Mouse (Mus musculus): ENCODE measurements around the gene Nelfb.
"Not testable (repeated sequence)": the region's sequence is repeated elsewhere in the genome, so short reads cannot be mapped to it uniquely, and the experiment has no call there.

Gene Nelfb

GRCm38 (mm10) chr2:25211121-25211670 lies at the start of gene Nelfb:
TSS of gene Nelfb (minus strand) at chr2:25211489.
- DNase-seq: peak; percentile 89

GRCm38 (mm10) chr2:25258887-25259286 lies 47.6 kb upstream of the Nelfb start:
- no peak for DNase-seq

- DNase-seq: not testable (repeated sequence)
Measured at GRCm38 (mm10) chr2:25257250-25257649, 46.0 kb upstream of the Nelfb start.

GRCm38 (mm10) chr2:25256443-25257109 lies 45.3 kb upstream of the Nelfb start:
- not testable (repeated sequence) for DNase-seq

- peak; percentile 78 for DNase-seq
Measured at GRCm38 (mm10) chr2:25255284-25255779, 44.0 kb upstream of the Nelfb start, which contains the start of gene Tmem203. TSS of gene Tmem203 (plus strand) at chr2:25255439.

GRCm38 (mm10) chr2:25252331-25252730 lies 41.0 kb upstream of the Nelfb start:
- no peak for DNase-seq

GRCm38 (mm10) chr2:25246183-25247072 lies 35.1 kb upstream of the Nelfb start, which contains the start of gene AL732309.1:
TSS of gene AL732309.1 (minus strand) at chr2:25246863.
- DNase-seq: no peak

GRCm38 (mm10) chr2:25244144-25244543 lies 32.9 kb upstream of the Nelfb start:
- no peak for DNase-seq

GRCm38 (mm10) chr2:25243342-25243741 lies 32.1 kb upstream of the Nelfb start:
- DNase-seq: no peak

- no peak for DNase-seq
Measured at GRCm38 (mm10) chr2:25242101-25242506, 30.8 kb upstream of the Nelfb start, which contains the start of the genes Rnf208 and Cysrt1. TSS of gene Rnf208 (plus strand) at chr2:25242255. TSS of gene Cysrt1 (minus strand) at chr2:25242452.

- DNase-seq: no peak
Measured at GRCm38 (mm10) chr2:25241438-25241775, 30.1 kb upstream of the Nelfb start.

- peak; percentile 88 for DNase-seq
Measured at GRCm38 (mm10) chr2:25240723-25241437, 29.6 kb upstream of the Nelfb start.

- DNase-seq: no peak
Measured at GRCm38 (mm10) chr2:25240310-25240709, 29.0 kb upstream of the Nelfb start.

- no peak for DNase-seq
Measured at GRCm38 (mm10) chr2:25239766-25240165, 28.5 kb upstream of the Nelfb start.

- DNase-seq: no peak
Measured at GRCm38 (mm10) chr2:25238106-25238505, 26.8 kb upstream of the Nelfb start.

- peak; percentile 72 for DNase-seq
Measured at GRCm38 (mm10) chr2:25237522-25237921, 26.2 kb upstream of the Nelfb start.

GRCm38 (mm10) chr2:25236614-25237013 lies 25.3 kb upstream of the Nelfb start, which contains the start of gene Rnf224:
TSS of gene Rnf224 (minus strand) at chr2:25236787.
- DNase-seq: no peak

- DNase-seq: peak; percentile 78
Measured at GRCm38 (mm10) chr2:25234551-25235220, 23.4 kb upstream of the Nelfb start.

GRCm38 (mm10) chr2:25234050-25234449 lies 22.8 kb upstream of the Nelfb start, which contains the start of gene Slc34a3:
TSS of gene Slc34a3 (minus strand) at chr2:25234364.
- DNase-seq: peak; percentile 63

GRCm38 (mm10) chr2:25233421-25233820 lies 22.1 kb upstream of the Nelfb start:
- DNase-seq: no peak

- DNase-seq: no peak
Measured at GRCm38 (mm10) chr2:25231038-25231437, 19.7 kb upstream of the Nelfb start.

GRCm38 (mm10) chr2:25230581-25230980 lies 19.3 kb upstream of the Nelfb start:
- DNase-seq: no peak
